Mouse (Mus musculus) C2C12 (cell line): ENCODE data around the gene Abcg1. TPM values are rescaled to one million over a fixed set of nuclear protein-coding genes. Genes with fewer than 3 reads are reported as not detected.
A peak's percentile ranks its signal among the peaks of the same experiment; 100 is the strongest.

ENCODE experiments used
- H3K27me3 ChIP-seq: one replicate; pipeline ENCODE4 v1.6.1; 2011; ENCODE audit not compliant: control insufficient read depth, insufficient read depth, insufficient read length
- H3K36me3 ChIP-seq: one replicate; pipeline ENCODE4 v1.6.1; 2011; ENCODE audit not compliant: control insufficient read depth, insufficient read depth
- H3K4me3 ChIP-seq: one replicate; pipeline ENCODE4 v1.5.1; 2011; ENCODE audit warnings: mild to moderate bottlenecking, control low read depth; ENCODE audit not compliant: poor library complexity, insufficient read depth, severe bottlenecking
- H3K79me2 ChIP-seq: one replicate; pipeline ENCODE4 v1.6.1; 2011; ENCODE audit not compliant: control insufficient read depth, insufficient read depth
- H3K79me3 ChIP-seq: one replicate; pipeline ENCODE4 v1.6.1; 2011; ENCODE audit warnings: low read depth, control low read depth
- H3ac ChIP-seq: one replicate; pipeline ENCODE3; 2011; ENCODE audit warnings: low read depth; ENCODE audit not compliant: control insufficient read depth, insufficient read length
- CEBPB ChIP-seq: IDR thresholded peaks from one replicate; pipeline ENCODE4 v1.6.1; 2011; ENCODE audit warnings: low read depth, mild to moderate bottlenecking, control low read depth, moderate library complexity
- CTCF ChIP-seq: IDR thresholded peaks from one replicate; pipeline ENCODE4 v1.5.1; 2011; ENCODE audit not compliant: control insufficient read depth, insufficient read depth, insufficient read length
- FOSL1 ChIP-seq: IDR thresholded peaks from one replicate; pipeline ENCODE4 v1.8.0; 2011; ENCODE audit warnings: mild to moderate bottlenecking, low read length; ENCODE audit not compliant: poor library complexity, insufficient read depth, severe bottlenecking
- MAX ChIP-seq: IDR thresholded peaks from one replicate; pipeline ENCODE4 v1.6.1; 2011; ENCODE audit warnings: mild to moderate bottlenecking, control low read depth
- MYOD1 ChIP-seq: IDR thresholded peaks from one replicate; pipeline ENCODE4 v1.6.1; 2011; ENCODE audit warnings: low read depth; ENCODE audit not compliant: control insufficient read depth, insufficient read length
- MYOG ChIP-seq: IDR thresholded peaks from one replicate; pipeline ENCODE4 v1.6.1; 2011; ENCODE audit not compliant: control insufficient read depth, insufficient read length; ENCODE audit errors: extremely low read depth
- USF1 ChIP-seq: IDR thresholded peaks from one replicate; pipeline ENCODE4 v1.6.1; 2011; ENCODE audit warnings: low read depth, mild to moderate bottlenecking, control low read depth, moderate library complexity
- polyA plus RNA-seq: library from polyadenylated mRNA; unstranded; fragments of >200 nt; fragmentation: generic; extraction: Trizol; gene quantifications from one replicate; pipeline ENCODE4 v1.2.1, GENCODE M21; 2012; ENCODE audit warnings: missing spikeins

Gene Abcg1
- polyA plus RNA-seq, 1 experiment = 0.46 TPM

GRCm38 (mm10) chr17:31071421-31072301, 14.2 kb downstream of the Abcg1 start:
- H3K79me2 ChIP-seq = no peaks in the 10 kb centered on the region
- no peaks in the 10 kb centered on the region for H3K27me3 ChIP-seq
- TF ChIP-seq FOSL1 = no peak
- TF ChIP-seq USF1 = no peak
- no peak for TF ChIP-seq MAX
- TF ChIP-seq CEBPB = no peak
- no peak for TF ChIP-seq CTCF
- no peaks in the 10 kb centered on the region for H3K36me3 ChIP-seq
- H3K4me3 ChIP-seq = no peak overlapping the region
- H3K79me3 ChIP-seq = no peaks in the 10 kb centered on the region
- no peak overlapping the region for H3ac ChIP-seq

- Histone ChIP-seq H3K36me3 (no peaks in the 10 kb centered on the region), H3ac (no peak overlapping the region), H3K79me2 (no peaks in the 10 kb centered on the region), H3K79me3 (no peaks in the 10 kb centered on the region), H3K4me3 (no peak overlapping the region), H3K27me3 (no peaks in the 10 kb centered on the region)
- TF ChIP-seq MYOG (no peak), MYOD1 (no peak), FOSL1 (no peak), CTCF (no peak)
These were observed 15.4 kb downstream of the Abcg1 start for GRCm38 (mm10) chr17:31072872-31073271.

- Histone ChIP-seq H3K36me3 (no peaks in the 10 kb centered on the region), H3K79me3 (no peaks in the 10 kb centered on the region), H3K27me3 (no peaks in the 10 kb centered on the region), H3K79me2 (no peaks in the 10 kb centered on the region), H3K4me3 (no peak overlapping the region), H3ac (no peak overlapping the region)
- TF ChIP-seq MAX = no peak
- no peak for TF ChIP-seq MYOD1
- no peak for TF ChIP-seq CEBPB
- no peak for TF ChIP-seq USF1
- TF ChIP-seq MYOG = no peak
- no peak for TF ChIP-seq CTCF
- TF ChIP-seq FOSL1 = no peak
These were observed 16.0 kb downstream of the Abcg1 start for GRCm38 (mm10) chr17:31073273-31074052.

DNA sequence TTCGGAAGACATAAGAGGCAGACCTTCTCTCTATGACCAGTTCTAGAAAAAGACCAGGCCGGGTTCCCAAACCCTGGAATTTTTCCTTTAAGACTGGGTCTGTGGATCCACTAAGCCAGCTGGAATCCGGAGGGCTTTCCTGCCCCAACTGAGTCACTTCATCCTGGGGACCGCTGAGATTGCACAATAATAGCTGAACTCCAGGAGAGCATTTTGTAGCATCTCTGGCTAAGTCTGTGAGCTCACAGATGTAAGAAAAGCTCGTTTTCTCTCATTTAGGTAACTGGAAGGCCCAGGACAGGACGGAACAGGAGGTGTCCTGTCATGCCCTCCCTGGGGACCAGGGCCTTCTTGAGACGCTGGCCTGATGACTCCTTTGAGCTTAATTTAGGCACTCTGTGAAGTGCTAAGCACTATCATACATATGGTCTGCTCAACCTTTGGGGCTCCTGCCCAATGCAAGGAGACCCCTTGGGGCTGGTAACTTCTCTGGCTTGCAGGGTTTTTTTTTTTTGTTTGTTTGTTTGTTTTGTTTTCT, 16.6 kb downstream of the Abcg1 start:
- TF ChIP-seq CEBPB = peak; percentile 99
- TF ChIP-seq MAX = no peak
- Histone ChIP-seq H3K4me3 (no peak overlapping the region), H3ac (no peak overlapping the region), H3K79me2 (no peaks in the 10 kb centered on the region), H3K36me3 (no peaks in the 10 kb centered on the region), H3K79me3 (no peaks in the 10 kb centered on the region), H3K27me3 (no peaks in the 10 kb centered on the region)

GRCm38 (mm10) chr17:31074666-31075065, 17.2 kb downstream of the Abcg1 start:
- no peaks in the 10 kb centered on the region for H3K36me3 ChIP-seq
- no peak for TF ChIP-seq MYOD1
- no peaks in the 10 kb centered on the region for H3K27me3 ChIP-seq
- H3ac ChIP-seq = no peak overlapping the region
- no peaks in the 10 kb centered on the region for H3K79me3 ChIP-seq
- no peaks in the 10 kb centered on the region for H3K79me2 ChIP-seq
- no peak overlapping the region for H3K4me3 ChIP-seq

DNA sequence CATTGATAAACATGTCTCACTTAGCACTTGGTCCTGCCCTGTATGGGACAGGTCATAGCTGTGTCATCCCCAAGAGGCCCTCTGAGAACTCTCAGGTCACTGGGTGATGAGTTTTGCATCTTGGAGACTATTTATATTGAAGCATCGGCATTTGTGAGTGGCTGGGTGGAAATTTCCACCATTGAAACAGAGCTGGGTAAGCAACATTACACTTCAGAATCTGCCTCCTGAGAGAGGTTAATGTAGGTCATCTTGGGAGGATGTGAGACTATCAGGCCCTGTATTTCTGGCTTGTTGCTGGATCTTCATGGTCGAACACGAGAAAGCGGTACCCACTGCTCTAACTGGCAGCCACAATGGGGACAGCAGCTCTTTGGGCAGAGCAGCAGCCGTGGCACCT, 18.0 kb downstream of the Abcg1 start:
- Histone ChIP-seq H3K79me3 (no peaks in the 10 kb centered on the region), H3K4me3 (no peak overlapping the region), H3K27me3 (no peaks in the 10 kb centered on the region), H3K79me2 (no peaks in the 10 kb centered on the region), H3ac (no peak overlapping the region), H3K36me3 (no peaks in the 10 kb centered on the region)
- no peak for TF ChIP-seq CTCF
- TF ChIP-seq FOSL1 = no peak
- no peak for TF ChIP-seq USF1
- TF ChIP-seq CEBPB = no peak
- TF ChIP-seq MYOG = no peak
- no peak for TF ChIP-seq MAX
- no peak for TF ChIP-seq MYOD1
